Mouse (Mus musculus): ENCODE results near the gene Dstyk.
"Not testable (repeated sequence)": the region's sequence is repeated elsewhere in the genome, so short reads cannot be mapped to it uniquely, and the experiment has no call there.

Gene Dstyk

GRCm38 (mm10) chr1:132436960-132437359, 19.6 kb downstream of the Dstyk start:
- no peak for DNase-seq (ENCODE audit: low spot score)

DNA sequence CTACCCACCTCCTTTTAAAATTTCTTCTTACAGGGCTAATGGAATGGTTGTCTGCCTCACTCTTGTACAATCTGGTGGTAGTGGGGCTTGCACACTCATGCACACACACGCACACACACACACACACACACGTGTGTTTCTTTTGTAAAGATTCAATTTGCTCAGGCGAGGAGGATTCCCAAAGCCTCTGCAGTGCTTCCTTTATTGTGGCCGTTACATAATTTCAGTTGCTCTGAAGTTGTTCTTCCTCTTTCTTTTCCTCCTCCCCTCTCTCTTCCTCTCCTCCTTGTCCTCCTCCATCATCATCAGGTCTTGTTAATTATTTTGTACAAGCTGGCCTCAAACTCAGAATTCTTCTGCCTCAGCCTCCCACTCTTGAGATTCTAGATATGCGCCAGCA, 20.0 kb downstream of the Dstyk start:
- no peak for DNase-seq (ENCODE audit: low spot score)

- no peak for DNase-seq (ENCODE audit: low spot score)
These were observed 23.6 kb downstream of the Dstyk start for GRCm38 (mm10) chr1:132440896-132441435.

- no peak for DNase-seq (ENCODE audit: low spot score)
These were observed 32.4 kb downstream of the Dstyk start for GRCm38 (mm10) chr1:132449742-132450141.

DNA sequence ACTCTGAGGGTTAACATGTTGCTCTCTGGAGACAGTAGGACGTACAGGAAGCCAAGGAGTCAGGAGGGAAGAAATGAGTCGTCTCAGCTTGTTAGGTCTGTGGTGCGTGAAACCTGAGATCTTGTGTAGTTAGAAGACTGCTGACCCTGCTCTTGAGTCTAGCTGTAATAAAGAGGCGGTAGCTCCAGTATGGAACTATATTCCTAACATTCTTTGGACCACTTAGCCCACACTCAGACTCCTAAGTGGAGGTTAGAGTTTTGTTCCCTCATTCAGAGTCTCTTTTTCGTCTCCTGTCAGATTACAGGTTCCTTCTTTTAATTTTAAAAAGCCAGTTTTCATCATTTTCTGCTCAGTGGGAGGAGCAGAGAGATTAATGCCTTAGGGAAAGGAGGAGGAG, 47.3 kb downstream of the Dstyk start:
- DNase-seq (ENCODE audit: low spot score) = no peak

DNA sequence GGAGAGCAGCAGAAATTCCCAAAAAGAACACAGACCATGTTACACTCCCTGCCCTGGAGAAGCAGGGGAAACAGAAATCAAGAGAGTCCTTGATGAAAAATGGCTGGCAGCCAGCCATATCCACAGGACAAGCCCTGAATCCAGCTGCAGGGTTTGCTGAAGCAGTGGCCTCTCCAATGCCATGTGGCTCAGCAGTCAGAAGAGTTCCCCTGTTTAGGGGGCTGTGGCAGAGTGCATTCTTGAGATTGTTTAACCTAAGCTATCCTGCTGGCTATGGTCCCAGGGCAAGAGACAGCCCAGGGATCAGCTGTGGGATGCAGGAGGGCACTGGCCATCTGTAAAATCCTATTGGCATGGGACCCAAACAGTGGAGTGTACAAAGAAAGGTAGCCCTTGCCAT, 51.6 kb downstream of the Dstyk start:
- no peak for DNase-seq (ENCODE audit: low spot score)

GRCm38 (mm10) chr1:132469519-132469918, 52.2 kb downstream of the Dstyk start:
- DNase-seq (ENCODE audit: low spot score) = no peak

GRCm38 (mm10) chr1:132470031-132470430, 52.7 kb downstream of the Dstyk start:
- DNase-seq (ENCODE audit: low spot score) = not testable (repeated sequence)

DNA sequence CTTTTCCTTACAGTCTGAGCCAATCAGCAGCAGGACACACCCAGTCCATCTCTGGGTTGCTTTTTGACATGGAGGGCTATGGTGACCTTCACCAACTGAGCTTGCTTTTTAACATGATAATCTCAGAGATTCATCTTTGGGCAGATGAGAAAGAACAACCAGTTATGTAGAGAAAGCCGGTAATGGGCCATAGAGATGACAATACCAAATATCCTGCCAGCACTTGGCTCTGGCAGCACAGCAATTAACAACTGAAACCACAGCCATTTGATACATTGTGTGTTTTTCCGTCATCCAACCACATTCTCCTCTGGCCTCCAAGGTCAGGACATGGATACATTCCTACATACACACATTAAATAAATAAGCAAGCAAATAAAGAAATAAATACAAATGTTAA, 53.7 kb downstream of the Dstyk start:
- no peak for DNase-seq (ENCODE audit: low spot score)

DNA sequence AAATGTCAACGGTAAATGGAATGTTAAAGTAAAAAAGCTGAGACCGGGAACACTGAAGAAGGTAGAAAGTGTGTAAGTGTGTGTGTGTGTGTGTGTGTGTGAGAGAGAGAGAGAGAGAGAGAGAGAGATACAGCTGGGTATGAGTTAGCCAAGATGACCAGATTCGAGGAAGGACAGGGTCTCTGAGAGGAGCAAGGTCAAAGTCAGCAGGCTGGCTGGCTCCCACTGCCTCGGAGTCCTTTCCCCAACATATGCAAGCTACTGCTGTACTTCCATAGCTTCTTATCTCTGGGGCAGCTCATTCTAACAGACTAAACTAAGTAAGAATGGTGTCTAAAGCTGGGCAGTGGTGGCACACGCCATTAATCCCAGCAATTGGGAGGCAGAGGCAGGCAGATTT, 54.1 kb downstream of the Dstyk start:
- no peak for DNase-seq (ENCODE audit: low spot score)

DNA sequence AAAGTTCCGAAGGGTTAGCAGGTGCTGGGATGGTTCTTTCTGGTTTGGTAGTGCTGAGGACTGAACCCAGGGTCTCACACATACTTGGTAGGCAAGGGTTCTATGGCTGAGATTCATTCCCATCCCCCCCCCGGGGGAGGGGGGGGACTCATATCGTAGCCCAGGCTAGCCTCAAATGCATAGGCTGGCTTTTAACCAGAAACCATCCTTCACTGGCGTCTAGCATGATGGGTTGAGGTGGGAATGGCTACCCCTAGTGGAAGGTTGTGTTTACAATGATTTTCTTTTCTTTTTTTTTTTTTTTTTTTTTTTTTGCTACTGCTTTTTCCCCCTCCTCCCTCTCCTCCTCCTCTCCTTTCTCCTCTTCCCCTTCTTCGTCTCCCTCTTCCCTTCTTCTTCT, 55.2 kb downstream of the Dstyk start:
- no peak for DNase-seq (ENCODE audit: low spot score)

- DNase-seq (ENCODE audit: low spot score) = no peak
These were observed 57.1 kb downstream of the Dstyk start for GRCm38 (mm10) chr1:132474496-132474895.

DNA sequence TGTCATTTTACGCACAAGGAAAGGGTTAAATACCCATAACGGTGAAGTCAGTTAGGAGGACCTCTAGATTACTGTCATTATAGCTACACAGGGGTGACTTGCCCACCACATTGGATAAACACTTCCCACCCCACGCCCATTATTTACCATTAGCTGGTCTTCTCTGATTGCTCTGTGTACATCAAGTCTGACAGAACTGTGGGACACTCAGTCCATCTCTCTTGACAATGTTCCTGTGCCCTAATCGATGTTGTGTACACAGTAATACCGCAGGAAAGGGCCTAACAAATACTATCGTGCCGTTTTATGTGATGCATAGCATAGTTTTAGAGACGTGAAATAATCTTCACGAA, 59.2 kb downstream of the Dstyk start:
- no peak for DNase-seq (ENCODE audit: low spot score)

DNA sequence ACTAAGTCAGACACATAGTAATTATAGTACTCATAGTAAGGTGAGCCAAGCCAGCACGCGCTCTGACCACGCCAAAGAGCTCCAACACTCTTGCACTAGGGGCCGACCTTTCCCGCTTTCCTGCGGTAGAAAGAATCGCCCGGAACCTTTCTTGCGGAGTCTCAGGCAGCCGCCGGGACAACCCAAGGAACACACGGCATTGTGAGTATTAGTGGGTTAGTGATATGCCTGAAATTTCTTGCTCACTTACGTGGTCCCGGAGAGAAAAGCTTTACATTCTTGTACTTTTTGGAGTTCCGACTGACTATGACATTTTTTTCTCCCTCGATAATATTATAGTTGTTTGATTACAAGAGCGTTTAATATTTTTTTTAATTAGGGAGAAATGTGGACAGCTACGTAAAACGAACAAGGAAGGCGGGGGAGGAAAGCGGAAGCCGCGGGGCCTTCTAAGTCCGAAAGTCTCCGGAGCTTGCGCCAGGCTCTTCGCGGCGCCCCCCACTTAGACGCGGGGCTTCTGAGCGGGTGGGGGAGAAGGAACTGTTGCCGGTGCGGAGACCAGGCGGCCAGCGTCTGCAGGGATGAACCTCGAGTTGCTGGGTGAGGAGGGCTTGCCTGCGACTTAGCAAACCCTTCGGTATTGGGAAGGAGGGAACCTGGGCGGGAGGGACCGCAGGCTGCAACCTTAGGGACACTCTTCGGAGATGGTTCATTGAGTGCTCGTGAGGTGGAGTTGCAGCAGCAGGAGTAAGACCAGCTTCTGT, 59.8 kb downstream of the Dstyk start, which contains the start of gene Rbbp5:
Gene Rbbp5 (plus strand): TSS at position 438 of the 764 bp plus-strand sequence.
- peak; percentile 82 for DNase-seq (ENCODE audit: low spot score)

DNA sequence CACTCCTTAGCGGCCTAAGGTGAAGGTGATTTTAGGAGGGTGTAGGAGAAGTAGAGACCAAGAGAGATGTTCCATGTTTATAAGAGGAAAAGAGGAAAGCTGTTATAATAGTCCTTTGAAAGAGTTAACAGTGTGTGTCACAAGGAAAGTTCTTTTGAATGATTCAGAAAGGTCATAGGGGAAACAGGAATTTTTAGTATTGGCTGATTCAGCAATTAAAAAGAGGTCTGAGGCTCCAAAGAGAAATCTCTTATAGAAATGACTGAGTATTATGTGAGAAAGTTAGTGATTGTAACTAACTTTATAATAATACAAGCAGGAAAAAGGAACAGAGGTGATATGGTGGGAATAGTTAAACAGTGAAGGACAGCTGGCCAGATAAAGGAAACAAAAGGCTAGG, 62.1 kb downstream of the Dstyk start:
- no peak for DNase-seq (ENCODE audit: low spot score)

DNA sequence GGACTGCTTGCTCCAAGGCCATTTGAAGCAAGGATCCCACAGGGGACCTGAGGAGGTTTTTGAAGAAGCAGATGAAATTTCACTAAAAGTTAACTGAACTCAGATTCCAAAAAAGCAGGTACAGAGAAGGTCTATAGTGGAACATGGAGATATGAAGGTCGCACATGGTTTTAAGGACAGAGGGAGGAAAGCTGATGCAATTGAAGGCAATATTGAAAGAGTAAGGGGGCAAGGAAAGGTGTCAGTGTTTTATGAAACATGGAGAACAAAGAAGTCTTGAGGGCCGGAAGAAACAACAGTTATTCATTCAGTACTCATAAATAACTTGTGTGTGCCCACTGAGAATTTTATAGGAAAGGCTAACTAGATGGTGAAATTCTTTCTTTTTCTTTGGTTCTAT, 64.3 kb downstream of the Dstyk start:
- no peak for DNase-seq (ENCODE audit: low spot score)

GRCm38 (mm10) chr1:132483234-132483633, 65.9 kb downstream of the Dstyk start:
- DNase-seq (ENCODE audit: low spot score) = no peak

GRCm38 (mm10) chr1:132483759-132484158, 66.4 kb downstream of the Dstyk start:
- DNase-seq (ENCODE audit: low spot score) = no peak

DNA sequence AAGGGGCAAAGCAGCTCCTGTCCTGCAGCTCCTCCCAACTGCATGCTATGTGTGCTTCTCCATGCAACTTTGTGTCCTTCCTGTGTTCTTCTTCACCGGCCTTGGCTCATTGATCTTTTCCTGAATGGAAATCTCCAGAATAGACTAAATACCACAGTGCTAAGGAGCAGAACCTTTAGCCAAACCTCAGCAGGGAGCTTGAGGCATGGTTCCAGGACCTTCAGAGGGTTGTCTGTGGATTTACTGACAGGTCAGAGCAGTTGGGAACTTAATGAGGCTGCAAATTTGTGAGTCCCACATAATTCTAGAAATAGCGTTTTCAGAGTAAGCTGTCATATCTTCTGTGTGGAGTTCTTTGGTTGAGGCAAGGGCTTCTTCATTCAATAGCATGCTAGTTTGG, 83.2 kb downstream of the Dstyk start:
- no peak for DNase-seq (ENCODE audit: low spot score)

GRCm38 (mm10) chr1:132505155-132505554, 87.8 kb downstream of the Dstyk start:
- no peak for DNase-seq (ENCODE audit: low spot score)

- DNase-seq (ENCODE audit: low spot score) = no peak
These were observed 88.7 kb downstream of the Dstyk start, which contains the start of gene Tmem81 for GRCm38 (mm10) chr1:132506058-132506457. TSS of gene Tmem81 (plus strand) at chr1:132506230.

DNA sequence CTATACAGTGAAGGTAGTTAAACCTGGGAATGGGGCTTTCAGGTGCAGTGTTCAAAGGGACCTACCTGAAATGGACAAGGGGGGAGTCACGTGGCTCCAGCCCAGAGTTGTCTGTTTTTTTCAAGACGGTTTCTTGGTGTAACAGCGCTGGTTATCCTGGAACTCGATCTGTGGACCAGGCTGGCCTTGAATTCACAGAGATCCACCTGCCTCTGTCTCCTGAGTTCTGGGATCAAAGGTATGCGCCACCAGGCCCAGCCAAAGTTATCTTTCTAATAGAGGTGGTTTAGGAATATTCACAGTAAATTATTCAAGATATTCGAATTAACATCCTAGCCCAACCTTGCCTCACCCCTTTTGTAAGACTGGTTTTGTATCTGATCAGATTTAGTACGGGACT, 89.3 kb downstream of the Dstyk start:
- no peak for DNase-seq (ENCODE audit: low spot score)

GRCm38 (mm10) chr1:132509771-132510170, 92.4 kb downstream of the Dstyk start:
- DNase-seq (ENCODE audit: low spot score) = no peak

GRCm38 (mm10) chr1:132511521-132511920, 94.2 kb downstream of the Dstyk start:
- DNase-seq (ENCODE audit: low spot score) = no peak
